Mouse (Mus musculus) MN1 (cell line): ENCODE results near the gene Arl3.

ENCODE experiments used
- DNase-seq: peaks from one replicate; pipeline ENCODE4 v3.0.0-alpha.2; 2016; ENCODE audit warnings: low spot score

Gene Arl3

DNA sequence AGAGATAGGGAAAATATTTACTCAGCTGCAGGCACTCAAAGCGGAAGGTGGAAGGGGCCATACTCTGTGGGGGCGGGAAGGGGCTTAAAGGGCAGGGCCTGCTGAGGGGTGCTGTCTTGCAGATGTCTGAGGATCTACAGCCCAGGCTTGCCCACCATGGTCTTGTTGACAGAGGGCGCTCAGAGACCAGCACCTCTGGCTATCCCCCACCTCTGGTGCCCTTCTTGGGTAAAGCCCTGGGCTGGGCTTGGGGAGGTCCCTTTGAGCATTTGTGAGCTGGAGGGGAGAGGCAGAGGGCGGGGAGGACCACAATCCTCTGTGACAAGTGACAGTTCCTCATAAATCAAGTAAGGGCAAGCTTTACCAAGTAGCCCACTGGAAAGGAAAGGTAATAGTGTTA, 39.9 kb downstream of the Arl3 start:
- DNase-seq: no peak

DNA sequence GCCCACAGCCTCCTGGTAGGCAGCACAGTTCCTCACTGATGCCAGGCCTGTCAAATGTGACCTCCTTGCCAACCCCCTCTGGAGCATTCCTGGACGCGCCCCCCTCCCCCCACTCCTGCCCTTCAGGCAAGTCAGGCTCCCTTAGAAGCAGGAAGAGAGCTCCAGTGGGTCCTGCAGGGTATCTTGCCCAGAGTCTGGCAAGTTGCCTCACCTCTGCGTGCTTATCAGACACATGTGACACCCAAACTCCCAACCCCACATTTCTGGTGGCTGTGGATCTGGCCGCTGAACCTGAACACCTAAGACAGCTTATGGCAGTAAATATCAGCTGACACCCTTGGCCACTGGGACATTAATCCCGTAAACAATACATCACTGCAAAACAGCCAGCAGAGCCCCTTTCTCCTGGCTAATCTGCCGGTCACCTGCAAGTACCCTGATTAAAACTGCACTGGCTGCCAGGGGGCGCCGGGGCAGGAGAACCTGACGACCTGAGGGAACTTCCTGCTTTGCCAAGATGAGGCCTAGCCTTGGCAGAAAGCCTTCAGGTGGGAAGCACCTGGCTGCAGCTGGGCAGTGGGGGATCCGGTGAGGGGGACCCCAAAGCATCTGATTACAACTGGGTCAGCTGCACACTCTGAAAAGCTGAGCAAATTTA, 40.8 kb downstream of the Arl3 start:
- DNase-seq: peak; percentile 23

DNA sequence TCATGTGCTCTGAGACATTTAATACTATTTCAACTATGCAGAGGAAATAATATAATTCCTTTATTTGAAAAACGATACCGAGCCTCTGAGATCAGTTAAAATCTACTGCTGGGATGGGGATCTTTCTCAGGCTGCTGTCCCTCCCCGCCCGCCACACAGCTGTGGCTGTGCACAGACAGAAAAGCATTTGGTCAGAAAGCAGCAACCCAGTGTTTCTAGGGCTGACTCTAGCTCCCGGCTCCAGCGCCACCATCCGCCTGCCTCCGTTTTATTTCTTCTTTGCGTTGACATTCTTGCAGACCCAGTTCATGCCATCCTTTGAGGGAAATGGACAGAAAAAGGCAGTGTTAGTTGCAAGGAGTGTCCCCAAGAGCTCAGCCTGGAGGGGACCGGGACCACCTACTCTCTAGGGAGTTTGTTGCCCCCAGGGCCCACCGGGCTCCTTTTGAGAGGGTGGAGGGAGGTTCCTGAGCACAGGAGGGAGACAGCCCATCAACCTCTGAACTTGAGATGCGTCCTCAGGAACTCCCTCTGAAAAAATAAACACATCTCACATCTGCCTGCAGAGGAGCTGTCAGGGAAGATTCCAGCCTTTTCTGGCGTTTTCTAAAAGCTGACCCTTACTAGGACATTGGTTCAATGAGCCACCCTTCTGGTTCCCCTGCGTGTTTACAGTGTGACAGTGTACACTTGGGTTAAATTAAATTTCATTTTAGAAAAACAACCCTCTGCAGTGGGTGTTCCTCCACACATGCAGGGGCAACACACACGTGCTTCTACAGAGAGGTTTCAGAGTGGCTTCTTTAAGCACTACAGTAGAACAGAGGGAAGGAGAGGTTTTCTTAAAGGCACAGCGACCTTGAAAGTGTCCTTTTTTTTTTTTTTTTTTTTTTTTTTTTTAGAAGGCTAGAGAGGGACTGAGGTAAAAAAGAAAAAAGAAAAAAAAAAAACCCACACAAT, 41.6 kb downstream of the Arl3 start:
- no peak for DNase-seq

DNA sequence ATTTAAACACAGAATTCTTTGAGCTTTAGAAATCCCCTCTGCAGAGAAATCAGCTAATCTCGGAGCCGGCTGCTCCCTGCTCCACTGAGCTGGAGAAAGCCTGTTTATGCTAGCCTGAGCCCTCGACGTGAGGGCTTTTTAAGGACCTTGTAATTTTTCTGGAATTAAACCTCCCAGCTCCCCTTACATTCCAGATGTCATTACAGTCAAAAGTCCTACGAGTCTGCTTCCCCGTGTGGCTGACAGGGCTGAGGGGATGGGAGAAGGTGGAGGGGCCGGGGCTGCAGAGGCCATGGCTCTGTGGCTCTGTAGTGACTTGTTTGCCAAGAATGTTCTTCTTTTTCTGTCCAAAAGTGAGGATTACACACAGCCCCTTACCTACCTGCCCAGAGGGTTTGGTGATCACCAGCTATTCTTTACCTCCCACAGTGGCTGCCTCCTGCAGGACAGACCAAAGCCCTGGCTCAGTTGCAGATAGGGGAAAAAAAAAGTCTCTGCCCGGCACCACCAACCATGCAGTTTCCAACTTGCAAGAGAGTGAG, 42.5 kb downstream of the Arl3 start:
- no peak for DNase-seq

DNA sequence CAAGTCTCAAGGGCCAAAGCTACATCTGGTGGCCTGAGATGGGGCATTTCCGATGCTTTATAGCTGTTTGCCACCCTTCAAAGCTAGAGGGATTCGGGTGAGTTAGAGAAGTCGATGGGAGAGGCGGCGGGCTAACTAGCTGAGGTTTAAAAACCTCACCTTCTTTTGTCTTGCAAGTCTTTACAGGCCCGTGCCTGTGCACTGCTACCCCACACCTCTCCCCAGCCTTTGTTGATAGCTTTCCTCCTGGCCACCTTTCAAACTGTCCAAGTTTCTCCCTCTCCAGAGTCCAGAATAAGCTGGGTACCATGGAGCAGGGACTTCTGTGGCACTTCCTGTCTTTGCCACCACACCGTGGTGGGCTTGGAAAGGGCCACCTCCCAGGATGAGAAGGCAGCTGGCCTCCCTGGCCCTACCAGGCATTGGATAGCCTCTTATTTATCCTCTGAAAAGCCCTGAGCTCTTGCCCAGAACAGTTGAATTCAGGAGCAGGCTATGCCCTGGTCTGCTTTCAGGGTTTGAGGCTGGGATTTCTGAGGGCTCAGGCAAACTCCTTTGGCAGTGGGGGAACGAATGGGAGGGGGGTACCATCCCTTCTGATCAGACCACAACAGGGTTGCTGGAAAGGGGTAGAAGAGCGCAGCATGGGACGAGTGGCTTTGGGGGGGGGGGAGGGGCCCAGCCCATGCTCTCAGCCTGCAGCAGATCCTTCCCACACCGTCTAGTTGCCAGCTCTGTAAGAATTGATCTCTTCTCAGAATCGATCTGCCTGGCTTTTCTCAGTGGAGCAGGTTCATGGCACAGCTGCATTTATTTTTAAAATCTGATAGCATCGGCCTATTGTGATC, 43.2 kb downstream of the Arl3 start:
- no peak for DNase-seq

DNA sequence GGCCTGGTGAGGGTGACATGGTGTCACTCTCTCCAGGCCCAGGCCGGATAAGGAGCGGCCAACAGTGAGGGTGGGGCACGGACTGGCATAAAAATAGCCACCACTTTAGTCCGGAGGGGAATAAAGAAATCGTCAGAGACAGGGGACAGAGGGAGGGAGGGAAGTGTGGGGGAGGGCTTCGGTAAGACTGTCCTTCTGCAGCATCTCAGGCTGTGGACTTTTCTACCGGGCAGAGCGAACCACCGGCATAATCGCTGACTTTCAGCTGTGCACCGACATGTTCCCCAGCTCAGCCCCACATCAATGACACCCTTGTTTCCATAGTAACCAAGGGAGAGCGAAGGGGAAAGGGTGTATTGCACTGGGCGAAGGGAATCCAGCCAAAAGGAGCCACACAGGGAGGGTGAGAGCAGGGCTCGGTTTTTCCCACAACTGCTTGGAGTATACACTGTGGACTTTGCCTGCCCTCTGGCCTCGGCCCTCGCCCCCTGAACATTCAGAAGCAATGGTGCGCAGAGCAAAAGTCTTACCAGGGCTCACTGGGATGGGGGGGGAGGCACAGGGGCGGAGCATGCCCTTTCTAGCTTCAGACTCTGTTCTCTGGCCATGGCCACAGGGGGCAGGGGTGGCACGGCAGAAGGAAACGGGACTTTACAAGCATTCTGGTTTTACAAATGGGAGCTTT, 44.3 kb downstream of the Arl3 start:
- DNase-seq: peak; percentile 77

DNA sequence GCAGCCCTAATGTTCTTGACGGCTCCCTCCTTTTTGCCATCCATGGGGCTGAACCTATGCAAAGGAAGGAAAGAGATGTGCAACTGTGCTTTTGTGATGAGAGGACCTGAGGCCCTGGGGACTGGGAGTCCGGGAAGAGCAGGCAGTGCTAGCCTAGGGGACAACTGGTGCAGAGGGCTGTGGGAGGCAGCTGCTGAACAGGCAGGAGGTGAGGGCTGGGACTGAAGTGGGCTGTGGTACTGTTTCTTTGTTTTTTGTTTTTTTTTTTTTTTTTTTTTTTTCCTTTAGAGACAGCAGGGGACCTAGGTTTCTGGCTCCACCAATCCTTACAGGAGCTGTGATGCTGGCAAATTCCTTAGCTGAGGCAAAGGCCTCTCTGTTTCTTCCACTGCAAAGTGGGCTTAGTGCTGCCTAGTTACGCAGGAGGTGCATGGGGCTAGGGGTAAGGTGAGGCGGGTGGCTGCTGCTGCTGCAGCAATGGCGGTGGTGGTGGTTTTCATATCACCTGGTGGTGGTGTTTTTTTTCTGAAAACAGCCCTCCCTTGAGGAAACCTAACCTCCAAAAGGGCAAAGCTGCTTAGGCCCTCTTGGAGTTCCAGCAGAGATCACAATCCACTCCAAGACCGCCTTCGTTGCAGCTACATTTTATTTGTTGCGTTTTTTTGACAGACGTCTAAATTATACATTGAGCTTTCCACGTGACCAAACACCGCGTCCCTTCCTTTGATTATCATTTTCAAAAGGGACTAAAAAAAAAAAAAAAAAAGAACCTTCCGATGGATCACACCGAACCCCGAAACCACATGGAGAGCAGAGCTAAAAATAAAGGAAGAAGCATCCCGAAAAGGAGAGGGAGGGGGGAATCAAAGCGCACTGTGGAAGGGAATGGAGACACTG, 45.1 kb downstream of the Arl3 start:
- no peak for DNase-seq

DNA sequence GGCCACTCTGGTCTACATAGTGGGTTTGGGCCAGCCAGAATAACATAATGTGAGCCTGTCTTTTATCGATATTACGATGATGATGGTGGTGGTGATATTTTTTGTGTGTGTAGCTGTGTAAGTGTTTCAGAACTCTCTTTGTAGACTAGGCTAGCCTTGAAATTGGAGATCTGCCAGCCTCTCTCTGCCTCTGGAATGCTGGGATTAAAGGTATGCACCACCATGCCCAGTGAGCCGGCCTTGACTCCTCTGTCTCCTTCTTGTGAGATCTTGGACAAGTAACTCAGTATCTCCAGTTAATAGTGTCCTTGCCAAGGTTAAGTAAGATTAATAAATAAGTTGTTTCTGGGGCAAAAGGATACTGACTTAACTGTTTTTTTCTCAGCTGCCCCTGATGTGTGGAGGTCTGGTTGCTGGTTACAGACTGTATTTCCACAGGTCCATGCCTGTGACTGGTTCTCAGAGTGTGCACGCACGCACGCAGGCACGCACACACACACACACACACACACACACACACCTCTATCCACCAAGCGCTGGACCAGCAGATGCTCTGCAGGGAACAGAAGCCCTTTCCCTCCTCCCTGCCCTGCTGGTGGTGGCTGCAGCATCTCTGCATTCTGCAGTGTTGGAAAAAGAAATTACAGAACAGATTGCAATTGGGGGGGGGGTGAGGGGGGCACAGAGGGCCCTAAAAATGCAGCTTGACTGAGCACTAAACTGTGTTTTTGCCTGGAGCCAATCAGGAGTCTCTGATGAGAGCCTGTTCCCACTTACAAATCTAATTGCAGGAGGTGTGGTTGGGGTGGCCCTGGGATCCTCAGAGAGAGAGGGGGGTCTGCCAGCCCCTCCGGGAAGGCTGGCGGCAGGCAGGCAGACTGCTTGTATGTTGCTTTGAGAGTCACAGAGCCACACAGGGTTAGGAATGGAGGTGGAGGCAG, 47.0 kb downstream of the Arl3 start:
- DNase-seq: no peak

DNA sequence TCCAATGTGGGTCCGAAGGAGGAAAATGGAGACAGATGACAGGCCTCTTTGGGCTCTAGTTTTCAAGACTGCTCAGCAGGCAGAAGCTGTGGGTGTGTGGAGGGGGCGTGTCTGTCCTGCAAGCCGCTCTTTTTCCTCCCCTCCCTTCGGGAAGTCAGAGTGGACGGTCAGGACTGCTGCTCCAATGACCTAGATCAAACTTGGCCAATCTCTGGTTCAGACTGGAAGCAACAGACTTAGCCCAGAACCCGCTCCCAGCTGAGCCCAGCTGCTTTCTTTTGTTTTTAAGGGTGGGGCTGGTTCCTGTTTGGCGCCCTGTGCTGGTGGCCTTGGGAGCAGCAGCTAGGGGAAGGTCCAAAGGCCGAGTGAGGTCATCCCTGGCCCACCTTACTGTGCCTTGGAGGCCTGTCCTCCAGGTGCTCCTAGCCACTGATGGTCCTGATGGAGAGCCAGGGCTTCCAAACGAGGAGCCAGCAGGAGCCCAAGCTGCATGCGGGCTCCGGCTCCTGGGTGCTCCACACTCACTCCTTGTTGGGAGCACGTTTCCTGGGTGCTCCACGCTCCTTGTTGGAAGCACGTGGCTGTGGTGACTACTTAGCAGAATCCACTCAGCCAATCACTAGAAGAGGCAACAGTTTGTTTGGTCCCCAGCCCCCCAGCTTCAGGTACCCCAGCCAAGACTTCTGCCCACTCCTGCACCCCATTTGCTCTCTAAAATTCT, 48.2 kb downstream of the Arl3 start:
- DNase-seq: peak; percentile 69

DNA sequence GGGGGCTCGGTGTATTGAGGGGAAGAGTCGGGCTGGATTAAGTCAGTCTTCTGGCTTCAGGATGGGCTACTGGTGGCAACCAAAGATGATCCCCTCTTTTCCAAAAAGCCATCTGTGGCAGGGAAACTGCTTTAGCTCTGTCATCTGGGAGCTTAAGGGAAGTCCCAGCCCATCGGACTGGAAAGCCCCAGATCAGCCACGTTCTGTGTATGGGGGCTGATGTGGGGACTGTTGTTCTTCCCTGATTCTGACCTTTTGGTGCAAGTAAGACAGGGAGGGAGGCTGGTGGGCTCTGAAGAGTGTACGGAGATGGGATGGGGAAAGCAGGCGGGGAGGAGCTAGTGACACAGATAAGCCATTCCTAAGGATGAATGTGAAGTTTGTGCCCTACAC, 48.9 kb downstream of the Arl3 start:
- DNase-seq: no peak

DNA sequence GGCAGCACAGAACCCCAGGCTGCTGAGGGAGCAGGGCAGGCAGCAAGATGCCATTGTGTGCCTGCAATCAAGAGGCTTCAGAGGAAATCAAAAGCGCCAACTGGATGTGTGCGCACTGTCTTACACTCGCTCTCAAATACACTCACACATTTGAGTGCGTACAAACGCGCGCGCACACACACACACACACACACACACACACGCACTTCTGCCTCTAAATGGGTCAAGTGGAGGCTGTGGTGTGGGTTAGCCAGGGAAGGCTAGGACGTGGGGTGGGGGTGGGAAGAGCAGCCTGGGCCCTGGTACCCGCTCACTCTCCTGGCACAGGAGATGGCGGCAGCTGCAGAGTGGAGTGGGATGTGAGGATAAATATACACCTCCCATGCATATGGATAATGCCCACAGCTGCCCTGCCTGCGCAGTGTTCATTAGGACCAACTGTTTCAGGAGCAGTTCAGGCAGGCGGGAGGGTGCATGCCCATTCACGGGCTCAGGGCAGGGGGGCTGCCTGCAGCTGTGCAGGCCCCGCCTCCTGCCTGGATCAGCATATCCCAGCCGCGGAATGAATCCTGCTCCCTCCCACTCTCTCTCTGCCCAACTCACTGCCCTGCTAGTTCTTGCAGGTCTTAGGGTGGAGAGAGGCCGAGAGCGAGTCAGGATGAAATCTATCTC, 49.4 kb downstream of the Arl3 start:
- peak; percentile 82 for DNase-seq

DNA sequence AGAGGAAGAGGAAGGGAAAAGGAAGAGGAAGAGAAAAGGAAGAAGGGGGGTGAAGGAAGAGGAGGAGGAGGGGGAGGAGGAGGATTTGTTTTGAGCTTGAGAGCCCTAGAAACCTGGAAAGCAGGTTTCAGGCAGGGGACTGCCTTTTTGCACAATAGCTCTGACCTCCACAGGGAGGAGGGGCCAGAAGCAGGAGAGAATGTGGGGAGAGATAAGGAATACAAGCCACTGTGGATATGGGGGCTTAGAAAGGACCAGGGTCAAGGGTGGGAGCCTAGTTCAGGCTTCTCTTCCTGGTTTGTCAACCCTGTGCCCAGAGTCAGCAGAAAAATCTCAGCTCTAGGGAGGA, 49.9 kb downstream of the Arl3 start:
- DNase-seq: no peak

DNA sequence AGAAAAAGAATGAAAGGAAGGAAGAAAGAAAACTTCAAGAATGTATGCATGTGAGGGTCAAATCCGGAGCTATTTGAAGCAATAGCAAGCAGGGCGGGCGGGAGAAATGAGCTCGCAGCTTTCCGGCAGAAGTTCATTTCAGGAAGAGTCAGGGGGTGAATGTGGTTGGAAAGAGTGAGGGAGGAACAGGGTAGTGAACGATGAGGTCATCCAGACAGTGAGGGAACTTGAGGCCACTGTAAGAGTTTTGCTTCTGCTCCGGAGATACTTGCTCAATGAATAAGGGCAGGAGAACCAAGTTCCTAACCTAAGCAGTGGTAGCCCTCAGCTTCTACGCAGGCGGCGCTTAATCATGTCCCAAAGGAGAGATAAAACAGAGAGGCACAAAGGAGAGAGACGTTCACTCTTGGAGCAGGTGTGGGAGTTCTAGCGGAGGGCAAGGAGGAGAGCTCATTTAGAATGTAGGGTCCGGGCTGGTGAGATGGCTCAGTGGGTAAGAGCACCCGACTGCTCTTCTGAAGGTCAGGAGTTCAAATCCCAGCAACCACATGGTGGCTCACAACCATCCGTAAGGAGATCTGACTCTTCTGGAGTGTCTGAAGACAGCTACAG, 50.5 kb downstream of the Arl3 start:
- no peak for DNase-seq

DNA sequence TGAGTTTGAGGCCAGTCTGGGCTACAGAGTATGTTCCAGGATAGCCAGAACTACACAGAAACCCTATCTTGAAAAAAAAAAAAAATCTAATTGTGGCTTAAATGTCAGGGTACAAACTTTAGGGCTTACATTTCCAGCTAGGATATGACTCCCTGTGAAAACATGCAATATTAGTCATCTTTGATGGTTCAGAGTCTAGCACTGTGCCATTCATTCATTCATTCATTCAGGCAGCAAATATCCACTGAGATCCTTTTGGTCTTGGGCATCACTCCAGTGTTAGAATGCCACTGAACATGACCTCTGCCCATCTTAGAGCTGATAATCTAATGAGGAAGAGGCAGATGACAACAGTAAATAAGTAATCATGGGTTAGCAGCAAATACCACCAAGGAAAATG, 51.3 kb downstream of the Arl3 start:
- DNase-seq: no peak

DNA sequence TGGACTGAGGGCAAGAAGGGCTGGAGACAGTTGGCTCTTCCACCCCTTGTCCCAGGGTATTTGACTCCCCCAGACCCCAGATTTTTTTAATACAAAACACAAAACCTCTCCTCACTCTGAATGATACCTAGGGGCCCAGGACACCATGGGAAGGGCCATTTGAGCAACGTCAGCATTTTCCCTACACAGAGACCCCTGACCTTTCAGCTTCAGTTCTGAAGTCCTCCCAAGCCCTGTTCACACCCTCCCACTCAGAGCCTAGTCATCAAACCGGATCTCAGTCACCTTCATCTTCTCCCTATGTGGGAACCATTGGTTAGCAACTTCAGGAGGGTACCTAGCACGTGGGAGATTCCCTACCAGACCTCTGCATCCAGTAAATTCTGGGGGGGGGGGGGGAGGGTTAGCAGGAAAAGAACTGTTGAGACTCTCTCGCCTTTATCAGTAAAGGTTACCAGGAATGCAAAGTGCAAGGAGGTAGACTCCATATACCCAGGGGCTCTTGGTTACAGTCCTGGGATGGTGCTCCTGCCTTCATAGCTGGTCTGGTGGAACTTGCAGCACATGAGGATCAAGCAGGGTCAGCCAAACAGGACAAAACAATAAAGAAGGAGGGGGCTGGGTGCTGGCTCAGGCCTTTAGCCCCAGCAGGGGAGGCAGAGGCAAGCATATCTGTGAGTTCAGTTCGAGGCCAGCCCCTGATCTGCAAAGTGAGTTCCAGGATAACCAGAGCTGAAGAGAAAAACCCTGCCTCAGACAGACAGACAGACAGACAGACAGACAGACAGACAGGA, 54.0 kb downstream of the Arl3 start:
- DNase-seq: no peak

DNA sequence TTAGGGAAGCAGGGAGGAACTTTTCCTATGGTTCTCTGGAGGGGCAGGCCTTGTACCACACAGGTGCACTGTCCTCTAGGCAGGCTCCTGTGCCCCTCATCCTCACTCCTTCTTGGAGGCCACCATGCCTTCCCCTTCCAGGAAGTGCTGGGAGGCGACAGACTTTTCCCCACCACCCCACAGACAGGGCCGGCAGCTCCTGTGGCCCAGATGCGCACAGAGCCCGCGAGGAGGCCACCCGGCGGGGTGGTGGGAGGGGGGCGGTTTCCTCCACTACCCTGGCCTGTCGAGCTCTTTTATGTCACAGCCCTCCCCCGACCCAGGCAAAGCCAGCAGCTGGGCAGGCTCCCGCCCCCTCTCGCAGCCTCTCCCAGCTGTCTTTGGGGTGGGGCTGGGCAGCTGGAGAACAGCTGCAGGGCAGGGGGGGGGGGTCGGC, 54.6 kb downstream of the Arl3 start:
- no peak for DNase-seq
